In the genomic region with DNA sequence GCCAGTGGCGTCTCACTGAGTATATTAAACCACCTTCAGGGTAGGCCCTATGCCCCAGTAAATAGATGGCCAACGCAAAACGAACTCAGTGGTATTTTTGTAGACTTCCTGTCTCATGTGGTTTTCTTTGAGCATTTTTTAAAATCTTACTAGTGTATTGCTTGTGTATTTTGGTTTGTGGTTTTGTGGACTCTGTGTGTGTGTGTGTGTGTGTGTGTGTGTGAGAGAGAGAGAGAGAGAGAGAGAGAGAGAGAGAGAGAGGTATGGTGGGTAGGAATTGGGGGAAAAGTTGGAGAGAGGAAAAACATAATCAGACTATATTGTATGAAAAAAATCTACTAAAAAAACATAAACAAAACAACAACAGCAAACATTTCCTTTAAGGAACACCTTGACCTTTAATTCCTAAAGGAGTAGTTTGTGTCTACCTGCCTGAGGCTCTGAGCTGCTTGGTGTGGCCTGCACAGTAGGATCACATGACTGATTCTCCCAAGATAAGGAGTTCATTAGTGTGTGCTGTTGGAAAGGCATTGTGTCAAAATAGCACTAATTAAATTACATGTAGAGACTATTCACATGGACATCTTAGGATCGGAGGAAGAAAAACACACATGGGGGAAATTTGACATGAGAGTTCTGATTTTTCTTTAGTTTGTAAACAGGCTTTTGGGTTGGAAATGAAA, we compare ENCODE assay signal across 9 mouse cellular contexts. TPM values are rescaled to one million over a fixed set of nuclear protein-coding genes. Genes with fewer than 3 reads are reported as not detected.
DNase-seq lines count a peak whose midpoint lies in the region; ATAC-seq and TF ChIP-seq lines count a peak whose summit lies in the region.
"Had no signal": no experiment of that assay in that cellular context is flagged by ENCODE, and none has a peak within 500 bp of the region (broad histone marks: within the 10 kb centered on the region; RNA-seq: fewer than 3 reads in every experiment).

No protein-coding gene starts in this region.

- peak overlapping the region; percentile 77 for H3K4me2 ChIP-seq in heart, embryonic 14.5 days (ENCODE audit: low read length)
- H3K4me2 ChIP-seq in liver, embryonic 11.5 days, result peak overlapping the region; percentile 82

- TF ChIP-seq POLR2A in bone marrow, adult 2 months (IDR thresholded peaks at IDR 0.05; ENCODE audit: borderline replicate concordance, control insufficient read depth, low read depth, low read length), result no peak

- H3K4me1 ChIP-seq in heart, embryonic 14.5 days (ENCODE audit: control insufficient read depth in 2 of 2, insufficient read depth in 2 of 2, low read length in 2 of 2), result peaks cover 11 to 13% of the 10 kb centered on the region in 2 experiments; a peak in 3 of 4 replicates
- no peaks in the 10 kb centered on the region; the same call in 1 of the 2 replicates for H3K4me1 ChIP-seq in bone marrow, adult 2 months (ENCODE audit: control insufficient read depth, insufficient read depth, low read length)
- peaks cover 8% of the 10 kb centered on the region for H3K4me1 ChIP-seq in liver, embryonic 11.5 days (replicated peaks; ENCODE audit: control insufficient read depth, insufficient read depth, low read length)

- ATAC-seq in heart, embryonic 14.5 days (ENCODE audit: insufficient number of reproducible peaks, insufficient read depth, low FRiP score, low read depth), result no peak
- no peak for ATAC-seq in liver, embryonic 11.5 days (replicated peaks; ENCODE audit: low FRiP score)

- H3K9me3 ChIP-seq in heart, embryonic 14.5 days (ENCODE audit: control insufficient read depth, low read length), result no peaks in the 10 kb centered on the region
- H3K9me3 ChIP-seq in liver, embryonic 11.5 days (ENCODE audit: control insufficient read depth, low read length), result no peaks in the 10 kb centered on the region

- no peaks in the 10 kb centered on the region for H3K27me3 ChIP-seq in heart, embryonic 14.5 days (ENCODE audit: control insufficient read depth, insufficient read depth, low read length)
- H3K27me3 ChIP-seq in liver, embryonic 11.5 days (replicated peaks; ENCODE audit: control insufficient read depth, insufficient read depth, low read length), result no peaks in the 10 kb centered on the region

- DNase-seq in heart, adult 8-10 months (ENCODE audit: low spot score), result no peak
- peak; percentile 43 for DNase-seq in 3134 (ENCODE audit: extremely low read depth, insufficient read length, low spot score)
- no peak for DNase-seq in liver, embryonic 11.5 days (ENCODE audit: low spot score)
- DNase-seq in embryo, embryonic 11 days, result no peak
- DNase-seq in ovary, postnatal 10 days (ENCODE audit: low spot score), result no peak
- no peak for DNase-seq in kidney, adult 9 months
- DNase-seq: cerebellum, adult 11 months had no signal

- no peak overlapping the region for H3K27ac ChIP-seq in heart, embryonic 14.5 days (replicated peaks in 1 of 2; ENCODE audit: control insufficient read depth in 1 of 2, insufficient read depth in 1 of 2, low read depth in 2 of 2, low read length in 2 of 2)
- no peak overlapping the region for H3K27ac ChIP-seq in bone marrow, adult 2 months (ENCODE audit: control insufficient read depth, insufficient read depth, low read depth, low read length, poor library complexity)
- 0 out of 2 replicates have a peak overlapping the region, but pooled peaks have one; percentile 13 for H3K27ac ChIP-seq in liver, embryonic 11.5 days (ENCODE audit: low read depth, low read length)

- TF ChIP-seq CTCF in bone marrow, adult 2 months (IDR thresholded peaks at IDR 0.05; ENCODE audit: control insufficient read depth, insufficient read depth, low read length), result no peak

- WGBS in heart, embryonic 14.5 days, result 87% methylated on average over 4 of the region's 4 CpGs
- 22% methylated on average over 4 of the region's 4 CpGs for WGBS in bone marrow, adult 2 months
- 72% methylated on average over 4 of the region's 4 CpGs for WGBS in liver, embryonic 11.5 days

- 0 out of 2 replicates have a peak, but pooled peaks cover 3% of the 10 kb centered on the region for H3K36me3 ChIP-seq in heart, embryonic 14.5 days (ENCODE audit: control insufficient read depth, insufficient read depth, low read length)
- no peaks in the 10 kb centered on the region for H3K36me3 ChIP-seq in liver, embryonic 11.5 days (ENCODE audit: control insufficient read depth, insufficient read depth, low read length)

- peak overlapping the region; percentile 92; the same call in 1 of the 2 replicates for H3K9ac ChIP-seq in heart, embryonic 14.5 days (ENCODE audit: low read length)
- no peak overlapping the region for H3K9ac ChIP-seq in liver, embryonic 11.5 days (ENCODE audit: low read depth, low read length)

- peak overlapping the region in 1 of 2 experiments; percentile 78; a peak in 1 of 4 replicates for H3K4me3 ChIP-seq in heart, embryonic 14.5 days (ENCODE audit: control insufficient read depth in 1 of 2, insufficient read depth in 1 of 2, low read depth in 1 of 2, low read length in 2 of 2)
- peak overlapping the region; percentile 36 for H3K4me3 ChIP-seq in bone marrow, adult 2 months (replicated peaks; ENCODE audit: control insufficient read depth, low read depth, low read length)
- peak overlapping the region; percentile 75; the same call in 1 of the 2 replicates for H3K4me3 ChIP-seq in liver, embryonic 11.5 days (ENCODE audit: low read depth, low read length)

RNA-seq across cellular contexts. Expression of a gene that starts 1.7 kb away (rescaled TPM):
- polyA plus RNA-seq in heart, embryonic 14.5 days (2014; fragmentation: Nextera tagmentation; extraction: Ambion mirVana), result 56.1 and 63.4 TPM in 2 replicates
- total RNA-seq in heart, adult 8-10 months (2022), result 10 to 100 TPM; 19.5 to 22.3 (median 20.7) TPM
- 44.3 and 56.9 TPM in 2 replicates for polyA plus RNA-seq in bone marrow, adult 2 months (2011; ENCODE audit: insufficient read depth, insufficient read length, low replicate concordance, missing spikeins)
- 65.4 and 76.9 TPM in 2 replicates for polyA plus RNA-seq in liver, embryonic 11.5 days (2014; fragmentation: Nextera tagmentation; extraction: Ambion mirVana)
